Mouse (Mus musculus) liver, adult 2 months (tissue): Measurements from ENCODE around the gene Blnk. TPM values are rescaled to one million over a fixed set of nuclear protein-coding genes. Genes with fewer than 3 reads are reported as not detected.

Experiments
- DNase-seq: peaks from one replicate; pipeline ENCODE4 v3.0.0-alpha.2; 2011; ENCODE audit warnings: low read depth, low spot score; ENCODE audit errors: extremely low read depth
- H3K27ac ChIP-seq: fragments of 200-500 bp; replicated peaks from 2 replicates; pipeline ENCODE4 v1.5.1; 2012; ENCODE audit warnings: low read depth, mild to moderate bottlenecking, control low read depth, inconsistent platforms, low read length; ENCODE audit not compliant: insufficient read depth
- H3K27me3 ChIP-seq: fragments of 200-500 bp; 2 replicates; pipeline ENCODE4 v1.6.1; 2012; ENCODE audit warnings: mild to moderate bottlenecking, moderate library complexity, low read length, inconsistent platforms; ENCODE audit not compliant: control insufficient read depth, insufficient read depth
- H3K36me3 ChIP-seq: fragments of 200-500 bp; 2 replicates; pipeline ENCODE4 v1.6.1; 2012; ENCODE audit warnings: low read length, inconsistent platforms; ENCODE audit not compliant: control insufficient read depth, insufficient read depth
- H3K4me1 ChIP-seq: fragments of 200-500 bp; 2 replicates; pipeline ENCODE4 v1.6.1; 2011; ENCODE audit warnings: low read length; ENCODE audit not compliant: control insufficient read depth, insufficient read depth
- H3K4me3 ChIP-seq: fragments of 200-500 bp; 2 replicates; pipeline ENCODE4 v1.5.1; 2011; ENCODE audit warnings: low read depth, mild to moderate bottlenecking, control low read depth, low read length, moderate library complexity; ENCODE audit not compliant: insufficient read depth
- H3K79me2 ChIP-seq: fragments of 200-500 bp; 2 replicates; pipeline ENCODE4 v1.6.1; 2012; ENCODE audit warnings: inconsistent platforms, mild to moderate bottlenecking, low read length, moderate library complexity; ENCODE audit not compliant: control insufficient read depth, insufficient read depth
- H3K9ac ChIP-seq: fragments of 200-500 bp; 2 replicates; pipeline ENCODE4 v1.6.1; 2012; ENCODE audit warnings: low read depth, mild to moderate bottlenecking, control low read depth, inconsistent platforms, low read length
- CTCF ChIP-seq: fragments of 200-500 bp; IDR thresholded peaks from 2 replicates; pipeline ENCODE4 v1.5.1; 2011; ENCODE audit warnings: low read depth, low read length, control low read depth
- POLR2A ChIP-seq: fragments of 200-500 bp; IDR thresholded peaks from 2 replicates; pipeline ENCODE4 v1.6.1; 2011; ENCODE audit warnings: low read length, control low read depth; ENCODE audit not compliant: insufficient read depth; ENCODE audit errors: extremely low read depth
- WGBS: fragments of 180-500 bp; shearing (Covaris S2); methylation state at CpG from one replicate; pipeline ENCODE4 v1.1.7; 2018; 5-methylcytosine and 5-hydroxymethylcytosine counted together
- polyA plus RNA-seq: library from polyadenylated mRNA; depleted of rRNA; stranded (reverse); fragments of >200 nt; gene quantifications from 2 replicates; pipeline ENCODE4 v1.2.3, GENCODE M21; 2012
- total RNA-seq: library from RNA; depleted of rRNA; stranded (reverse); fragments of >200 nt; gene quantifications from 2 replicates; pipeline ENCODE4 v1.2.3, GENCODE M21; 2014

Blnk gene
- total and polyA plus RNA-seq, 2 experiments, result 0.74 to 1.1 TPM

DNA sequence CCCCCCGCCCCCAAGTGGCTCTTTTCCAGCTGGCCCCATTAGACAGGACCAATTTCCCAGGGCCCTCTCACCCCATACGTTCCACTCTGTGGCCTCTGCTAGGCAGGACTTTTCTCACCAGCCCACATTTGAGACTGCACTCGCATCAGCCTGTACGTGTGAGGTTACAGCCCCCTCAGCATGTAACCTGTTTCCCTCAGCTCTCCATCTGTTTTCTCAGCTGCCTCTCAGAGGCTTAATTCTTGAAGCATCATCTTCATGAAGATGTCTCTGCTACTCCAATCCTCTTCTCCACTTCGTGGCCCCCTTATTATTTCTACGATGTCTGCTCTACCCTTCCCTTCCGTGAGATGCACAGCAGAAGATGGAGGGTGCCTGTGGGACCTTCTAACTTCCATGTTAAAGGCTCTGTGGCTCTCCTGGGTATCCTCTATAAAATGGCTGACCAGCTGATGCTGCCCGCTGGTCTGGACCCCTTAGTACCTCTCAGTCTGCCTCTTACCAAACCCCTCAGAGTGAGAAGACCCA is 1.8 kb downstream of the Blnk start:
- Histone ChIP-seq H3K4me1 (peaks cover 3% of the 10 kb centered on the region; the same call in 1 of the 2 replicates), H3K36me3 (no peaks in the 10 kb centered on the region), H3K4me3 (no peak overlapping the region), H3K27me3 (no peaks in the 10 kb centered on the region), H3K79me2 (no peaks in the 10 kb centered on the region), H3K27ac (no peak overlapping the region), H3K9ac (no peak overlapping the region)
- WGBS, result 79% methylated on average over 8 of the region's 8 CpGs
- DNase-seq, result no peak
- no peak for TF ChIP-seq POLR2A
- no peak for TF ChIP-seq CTCF

- no peak for DNase-seq
- no peak overlapping the region for H3K27ac ChIP-seq
- peaks cover 3% of the 10 kb centered on the region; the same call in 1 of the 2 replicates for H3K4me1 ChIP-seq
- H3K36me3 ChIP-seq, result no peaks in the 10 kb centered on the region
- no peaks in the 10 kb centered on the region for H3K27me3 ChIP-seq
- 85% methylated on average over 11 of the region's 11 CpGs for WGBS
- H3K4me3 ChIP-seq, result no peak overlapping the region
- H3K9ac ChIP-seq, result no peak overlapping the region
- no peaks in the 10 kb centered on the region for H3K79me2 ChIP-seq
- no peak for TF ChIP-seq CTCF
- TF ChIP-seq POLR2A, result no peak
Measured at GRCm38 (mm10) chr19:40992096-40992495, 2.2 kb downstream of the Blnk start.

GRCm38 (mm10) chr19:40991626-40992025 is 2.7 kb downstream of the Blnk start:
- 71% methylated on average over 7 of the region's 7 CpGs for WGBS
- Histone ChIP-seq H3K9ac (no peak overlapping the region), H3K36me3 (no peaks in the 10 kb centered on the region), H3K4me1 (peaks cover 3% of the 10 kb centered on the region; the same call in 1 of the 2 replicates), H3K4me3 (no peak overlapping the region), H3K27me3 (no peaks in the 10 kb centered on the region), H3K27ac (no peak overlapping the region), H3K79me2 (no peaks in the 10 kb centered on the region)
- no peak for DNase-seq
- TF ChIP-seq POLR2A, result no peak
- TF ChIP-seq CTCF, result no peak

GRCm38 (mm10) chr19:40990781-40991343 is 3.5 kb downstream of the Blnk start:
- whole genome bisulfite sequencing, result 87% methylated on average over 17 of the region's 17 CpGs
- H3K27ac ChIP-seq, result no peak overlapping the region
- H3K36me3 ChIP-seq, result no peaks in the 10 kb centered on the region
- no peak overlapping the region for H3K9ac ChIP-seq
- H3K4me1 ChIP-seq, result peaks cover 3% of the 10 kb centered on the region; the same call in 1 of the 2 replicates
- no peak for DNase-seq
- no peaks in the 10 kb centered on the region for H3K79me2 ChIP-seq
- H3K4me3 ChIP-seq, result no peak overlapping the region
- H3K27me3 ChIP-seq, result no peaks in the 10 kb centered on the region
- TF ChIP-seq CTCF (no peak), POLR2A (no peak)

- DNase-seq, result no peak
- Histone ChIP-seq H3K27me3 (no peaks in the 10 kb centered on the region), H3K36me3 (no peaks in the 10 kb centered on the region), H3K27ac (no peak overlapping the region), H3K4me3 (no peak overlapping the region), H3K9ac (no peak overlapping the region), H3K79me2 (no peaks in the 10 kb centered on the region), H3K4me1 (peaks cover 3% of the 10 kb centered on the region; the same call in 1 of the 2 replicates)
- TF ChIP-seq POLR2A, result no peak
- no peak for TF ChIP-seq CTCF
- WGBS, result 81% methylated on average over 9 of the region's 9 CpGs
Measured at GRCm38 (mm10) chr19:40989961-40990600, 4.3 kb downstream of the Blnk start.

DNA sequence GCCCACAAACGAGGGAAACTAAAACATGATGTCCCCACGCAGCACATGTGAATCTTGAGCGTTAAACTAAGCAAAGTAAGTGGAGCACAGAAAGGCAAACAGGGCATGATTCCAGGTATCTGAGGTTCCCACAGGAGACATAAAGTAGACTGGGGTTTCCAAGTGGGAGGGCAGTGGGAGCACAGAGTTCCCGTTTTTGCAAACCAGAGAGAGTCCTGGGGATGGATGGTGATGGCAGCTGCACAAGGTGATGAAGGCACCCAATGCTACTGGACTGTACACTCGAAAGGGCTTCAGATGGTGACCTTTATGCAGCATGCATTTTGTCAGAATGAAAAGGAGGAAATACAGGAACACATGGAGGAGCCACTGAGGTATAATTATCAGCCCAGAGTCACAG is 5.5 kb downstream of the Blnk start:
- Histone ChIP-seq H3K4me1 (no peaks in the 10 kb centered on the region), H3K4me3 (no peak overlapping the region), H3K36me3 (no peaks in the 10 kb centered on the region), H3K27me3 (no peaks in the 10 kb centered on the region), H3K27ac (no peak overlapping the region), H3K9ac (no peak overlapping the region), H3K79me2 (no peaks in the 10 kb centered on the region)
- no peak for TF ChIP-seq CTCF
- TF ChIP-seq POLR2A, result no peak
- 79% methylated on average over 5 of the region's 5 CpGs for WGBS
- no peak for DNase-seq
